Mouse (Mus musculus) C2C12 (cell line): ENCODE results near the gene BC037034. TPM values are rescaled to one million over a fixed set of nuclear protein-coding genes. Genes with fewer than 3 reads are reported as not detected.

Experiments
- H3K27me3 ChIP-seq: one replicate; pipeline ENCODE4 v1.6.1; 2011; ENCODE audit not compliant: control insufficient read depth, insufficient read depth, insufficient read length
- H3K36me3 ChIP-seq: one replicate; pipeline ENCODE4 v1.6.1; 2011; ENCODE audit not compliant: control insufficient read depth, insufficient read depth
- H3K4me3 ChIP-seq: one replicate; pipeline ENCODE4 v1.5.1; 2011; ENCODE audit warnings: mild to moderate bottlenecking, control low read depth; ENCODE audit not compliant: poor library complexity, insufficient read depth, severe bottlenecking
- H3K79me2 ChIP-seq: one replicate; pipeline ENCODE4 v1.6.1; 2011; ENCODE audit not compliant: control insufficient read depth, insufficient read depth
- H3K79me3 ChIP-seq: one replicate; pipeline ENCODE4 v1.6.1; 2011; ENCODE audit warnings: low read depth, control low read depth
- H3ac ChIP-seq: one replicate; pipeline ENCODE3; 2011; ENCODE audit warnings: low read depth; ENCODE audit not compliant: control insufficient read depth, insufficient read length
- CEBPB ChIP-seq: IDR thresholded peaks from one replicate; pipeline ENCODE4 v1.6.1; 2011; ENCODE audit warnings: low read depth, mild to moderate bottlenecking, control low read depth, moderate library complexity
- CTCF ChIP-seq: IDR thresholded peaks from one replicate; pipeline ENCODE4 v1.5.1; 2011; ENCODE audit not compliant: control insufficient read depth, insufficient read depth, insufficient read length
- FOSL1 ChIP-seq: IDR thresholded peaks from one replicate; pipeline ENCODE4 v1.8.0; 2011; ENCODE audit warnings: mild to moderate bottlenecking, low read length; ENCODE audit not compliant: poor library complexity, insufficient read depth, severe bottlenecking
- MAX ChIP-seq: IDR thresholded peaks from one replicate; pipeline ENCODE4 v1.6.1; 2011; ENCODE audit warnings: mild to moderate bottlenecking, control low read depth
- MYOD1 ChIP-seq: IDR thresholded peaks from one replicate; pipeline ENCODE4 v1.6.1; 2011; ENCODE audit warnings: low read depth; ENCODE audit not compliant: control insufficient read depth, insufficient read length
- MYOG ChIP-seq: IDR thresholded peaks from one replicate; pipeline ENCODE4 v1.6.1; 2011; ENCODE audit not compliant: control insufficient read depth, insufficient read length; ENCODE audit errors: extremely low read depth
- USF1 ChIP-seq: IDR thresholded peaks from one replicate; pipeline ENCODE4 v1.6.1; 2011; ENCODE audit warnings: low read depth, mild to moderate bottlenecking, control low read depth, moderate library complexity
- polyA plus RNA-seq: library from polyadenylated mRNA; unstranded; fragments of >200 nt; fragmentation: generic; extraction: Trizol; gene quantifications from one replicate; pipeline ENCODE4 v1.2.1, GENCODE M21; 2012; ENCODE audit warnings: missing spikeins

Gene BC037034
- polyA plus RNA-seq, 1 experiment, result 6.8 TPM

GRCm38 (mm10) chr5:138256966-138257584 lies 6.8 kb downstream of the BC037034 start:
- Histone ChIP-seq H3ac (no peak overlapping the region), H3K79me3 (no peaks in the 10 kb centered on the region), H3K4me3 (no peak overlapping the region), H3K79me2 (no peaks in the 10 kb centered on the region), H3K27me3 (no peaks in the 10 kb centered on the region), H3K36me3 (peaks cover 3% of the 10 kb centered on the region)
- TF ChIP-seq USF1, result no peak
- no peak for TF ChIP-seq MYOG
- TF ChIP-seq FOSL1, result no peak
- no peak for TF ChIP-seq MAX

- TF ChIP-seq MAX (no peak), FOSL1 (no peak), USF1 (no peak), MYOG (no peak), MYOD1 (no peak), CEBPB (no peak), CTCF (no peak)
- Histone ChIP-seq H3ac (peak overlapping the region; percentile 56), H3K27me3 (no peaks in the 10 kb centered on the region), H3K79me2 (no peaks in the 10 kb centered on the region), H3K4me3 (peak overlapping the region; percentile 52), H3K36me3 (peaks cover 3% of the 10 kb centered on the region), H3K79me3 (no peaks in the 10 kb centered on the region)
Observed at GRCm38 (mm10) chr5:138256094-138256467, 7.8 kb downstream of the BC037034 start.

GRCm38 (mm10) chr5:138255353-138256093 lies 8.3 kb downstream of the BC037034 start, which contains the start of gene Lamtor4:
TSS of gene Lamtor4 (plus strand) at chr5:138255482.
- Histone ChIP-seq H3K4me3 (peak within 1 kb of the TSS; percentile 52), H3K36me3 (peaks cover 3% of the 10 kb centered on the region), H3ac (peak within 1 kb of the TSS; percentile 56), H3K79me3 (no peaks in the 10 kb centered on the region), H3K79me2 (no peaks in the 10 kb centered on the region), H3K27me3 (no peaks in the 10 kb centered on the region)
- TF ChIP-seq MAX (peak; percentile 8), CTCF (no peak), USF1 (peak; percentile 87)

- Histone ChIP-seq H3ac (no peak overlapping the region), H3K79me2 (no peaks in the 10 kb centered on the region), H3K36me3 (no peaks in the 10 kb centered on the region), H3K27me3 (peaks cover 5% of the 10 kb centered on the region), H3K4me3 (no peak overlapping the region), H3K79me3 (no peaks in the 10 kb centered on the region)
- TF ChIP-seq MYOG (no peak), CEBPB (no peak), FOSL1 (no peak), USF1 (no peak), CTCF (no peak), MAX (no peak), MYOD1 (no peak)
Observed at GRCm38 (mm10) chr5:138253061-138253460, 10.8 kb downstream of the BC037034 start.

GRCm38 (mm10) chr5:138251144-138251543 lies 12.7 kb downstream of the BC037034 start:
- H3K36me3 ChIP-seq, result no peaks in the 10 kb centered on the region
- H3ac ChIP-seq, result no peak overlapping the region

GRCm38 (mm10) chr5:138241511-138241910 lies 22.3 kb downstream of the BC037034 start:
- Histone ChIP-seq H3K4me3 (no peak overlapping the region), H3K27me3 (no peaks in the 10 kb centered on the region), H3ac (no peak overlapping the region), H3K79me3 (no peaks in the 10 kb centered on the region), H3K36me3 (no peaks in the 10 kb centered on the region), H3K79me2 (no peaks in the 10 kb centered on the region)
- TF ChIP-seq CTCF (no peak), CEBPB (no peak), MYOG (no peak), MYOD1 (no peak), FOSL1 (no peak), MAX (no peak), USF1 (no peak)

More at GRCm38 (mm10) chr5:138251144-138251543, 12.7 kb downstream of the BC037034 start:
- Histone ChIP-seq H3K4me3 (no peak overlapping the region), H3K79me3 (no peaks in the 10 kb centered on the region), H3K79me2 (no peaks in the 10 kb centered on the region), H3K27me3 (peaks cover 5% of the 10 kb centered on the region)
- TF ChIP-seq FOSL1 (no peak), MYOG (no peak), MYOD1 (no peak), MAX (no peak)
